Mouse (Mus musculus) spleen, adult 2 months (tissue): ENCODE results near the gene Unc45b.
"Not testable (repeated sequence)": the region's sequence is repeated elsewhere in the genome, so short reads cannot be mapped to it uniquely, and the experiment has no call there.

ENCODE experiments used
- CTCF ChIP-seq: fragments of 200-500 bp; IDR thresholded peaks from 2 replicates; pipeline ENCODE4 v1.5.1; 2011; ENCODE audit warnings: mild to moderate bottlenecking, inconsistent platforms; ENCODE audit not compliant: insufficient read depth, insufficient read length, insufficient replicate concordance; ENCODE audit errors: extremely low read depth
- POLR2A ChIP-seq: fragments of 200-500 bp; IDR thresholded peaks from 2 replicates; pipeline ENCODE4 v1.6.1; 2011; ENCODE audit warnings: low read depth, low read length, inconsistent platforms

GRCm38 (mm10) chr11:82931671-82932450 lies 21.5 kb downstream of the Unc45b start:
- not testable (repeated sequence) for TF ChIP-seq POLR2A, CTCF
